Mouse (Mus musculus) retina, postnatal 7 days (tissue): ENCODE measurements around the gene Chsy1.

Experiments used
- DNase-seq: peaks from one replicate; pipeline ENCODE4 v3.0.0-alpha.2; 2012; ENCODE audit warnings: low read depth, low spot score

Gene Chsy1

DNA sequence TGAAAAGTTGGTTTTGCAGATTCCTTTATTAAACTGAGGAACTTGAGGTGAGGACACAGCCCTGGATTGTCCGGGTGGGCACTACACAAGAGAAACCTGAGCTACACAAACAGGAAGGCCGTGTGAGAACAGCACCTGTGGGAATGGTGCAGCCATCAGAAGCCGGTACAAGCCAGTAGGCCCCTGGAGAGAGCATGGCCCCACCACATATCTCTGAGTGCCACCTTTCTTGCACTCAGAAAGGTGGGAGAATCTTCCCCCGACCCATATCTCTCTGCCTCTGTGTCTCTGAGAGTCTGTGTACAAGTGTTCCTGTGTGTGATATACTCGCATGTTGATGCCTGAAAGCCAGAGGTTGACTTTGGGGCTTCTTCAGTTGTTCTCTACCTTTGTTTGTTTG, 29.6 kb downstream of the Chsy1 start:
- DNase-seq = no peak

DNA sequence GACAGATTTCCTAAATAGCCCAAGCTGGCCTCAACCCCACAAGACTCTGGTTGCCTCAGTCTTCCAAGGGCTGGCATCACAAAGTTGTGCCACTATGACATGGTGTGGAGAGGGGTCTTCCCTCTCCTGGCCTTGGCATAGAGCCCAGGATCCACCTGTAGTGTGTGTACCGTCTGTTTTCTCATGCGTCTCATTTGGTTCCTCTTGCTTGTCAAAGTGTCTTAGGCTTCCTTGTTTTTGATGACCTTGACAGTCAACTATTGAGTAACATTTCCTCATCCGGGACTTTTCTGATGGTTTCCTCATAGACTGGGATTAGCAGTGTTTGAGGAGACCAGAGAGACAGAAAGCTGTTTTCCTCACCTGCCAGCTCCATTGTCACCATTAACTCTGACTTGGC, 30.8 kb downstream of the Chsy1 start:
- no peak for DNase-seq

DNA sequence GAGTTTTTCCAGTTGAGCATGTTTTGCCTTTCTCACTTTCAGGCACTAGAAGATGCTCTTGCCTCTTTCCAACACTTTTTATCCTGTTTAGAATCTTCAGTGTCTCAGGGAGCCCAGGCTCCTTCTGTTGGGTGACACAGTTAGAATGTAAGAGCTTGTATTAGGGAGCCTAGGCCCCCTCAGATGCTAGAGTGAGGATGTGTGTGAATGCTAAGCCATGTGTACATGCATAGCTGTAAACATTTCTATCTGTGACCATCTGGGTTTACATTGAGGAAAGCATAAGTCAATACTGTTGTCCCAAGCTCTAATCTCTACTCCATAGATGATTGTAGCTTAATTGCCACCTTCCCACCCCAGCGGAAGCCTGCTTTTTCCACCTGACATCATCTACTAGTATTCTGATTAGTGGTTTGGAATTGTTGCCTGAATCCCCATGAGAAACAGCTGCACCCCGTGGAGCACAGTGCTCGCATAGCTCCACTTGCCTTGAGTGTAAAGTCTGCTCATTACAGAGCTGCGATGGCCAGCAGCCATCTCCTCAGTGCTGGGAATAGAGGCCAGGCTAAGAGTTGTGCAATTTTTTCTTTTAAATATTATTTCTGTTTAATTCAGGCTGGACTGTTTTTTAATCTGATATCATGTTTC, 31.7 kb downstream of the Chsy1 start:
- DNase-seq = no peak

DNA sequence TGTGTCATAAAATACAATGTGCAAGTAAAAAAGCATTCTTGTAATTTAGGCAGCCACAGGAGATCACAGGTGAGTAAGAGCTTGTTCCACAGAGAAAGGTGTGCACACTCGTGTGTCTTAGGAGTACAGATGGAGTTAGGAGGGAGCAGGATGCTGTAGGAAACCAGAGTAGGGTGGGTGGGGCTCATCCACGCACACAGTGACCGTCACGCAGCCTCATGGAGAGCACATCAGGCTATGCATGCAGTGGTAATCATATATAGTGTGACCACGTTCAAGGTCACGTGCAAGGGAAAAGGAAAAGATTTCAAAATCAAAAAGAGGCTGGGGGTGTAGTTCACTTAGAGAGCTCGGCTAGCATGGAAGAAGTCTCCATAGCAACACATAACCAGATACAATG, 33.2 kb downstream of the Chsy1 start:
- DNase-seq = no peak

DNA sequence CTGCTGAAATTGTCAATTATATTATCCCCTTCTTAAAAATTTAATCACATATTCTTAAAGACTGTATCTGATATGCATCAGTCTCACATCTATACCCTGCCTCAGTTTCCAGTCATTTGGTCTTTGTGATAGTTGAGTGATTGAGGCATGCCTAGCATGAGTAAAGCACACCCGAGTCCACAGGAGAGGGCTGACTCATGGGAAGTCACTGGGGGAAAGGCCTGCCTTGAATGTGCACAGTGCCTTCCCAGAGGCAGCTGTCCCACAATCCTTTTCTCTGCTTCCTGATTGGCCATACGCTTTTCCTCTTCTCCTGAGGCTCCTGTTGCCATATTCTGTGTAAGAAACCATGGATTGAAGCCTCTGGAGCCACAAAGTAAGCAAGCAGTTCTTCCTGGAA, 35.2 kb downstream of the Chsy1 start:
- DNase-seq = no peak

DNA sequence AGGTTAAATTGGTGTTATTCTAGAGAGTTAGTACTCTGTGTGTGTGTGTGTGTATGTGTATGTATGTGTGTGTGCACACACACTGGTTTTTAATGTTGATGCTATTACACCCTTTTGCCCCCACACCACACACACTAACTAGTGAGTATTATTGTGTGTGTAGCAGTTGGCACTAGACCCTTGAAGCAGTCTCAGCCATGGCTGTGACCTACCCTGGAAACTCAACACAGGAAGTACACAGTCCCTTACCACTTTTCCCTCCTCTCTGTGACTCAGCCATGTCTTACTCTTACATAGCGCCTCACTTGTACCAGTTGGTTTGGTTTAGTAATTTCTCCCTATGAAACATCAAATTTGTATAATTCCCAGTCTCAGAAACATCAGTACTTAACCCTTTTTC, 37.8 kb downstream of the Chsy1 start:
- no peak for DNase-seq

DNA sequence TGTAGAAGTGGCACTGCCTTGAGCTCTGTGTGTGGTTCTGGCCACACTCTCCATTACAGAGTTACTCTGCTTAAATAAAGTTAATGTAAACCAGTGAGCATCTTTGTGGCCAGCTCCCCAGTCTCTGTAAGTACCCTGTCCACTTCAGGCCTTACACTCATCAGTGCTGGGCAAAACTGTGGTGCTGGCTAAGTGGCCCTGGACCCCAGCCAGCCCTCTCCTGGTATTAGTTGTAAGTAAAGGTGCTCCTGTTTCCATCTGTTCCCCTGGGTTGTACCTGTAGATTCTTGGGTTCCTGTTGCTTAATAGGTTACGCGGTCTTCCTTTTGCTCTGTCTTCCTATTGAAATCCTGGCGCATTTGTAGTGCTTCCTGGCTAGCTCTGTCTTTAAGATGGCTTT, 38.5 kb downstream of the Chsy1 start:
- no peak for DNase-seq

DNA sequence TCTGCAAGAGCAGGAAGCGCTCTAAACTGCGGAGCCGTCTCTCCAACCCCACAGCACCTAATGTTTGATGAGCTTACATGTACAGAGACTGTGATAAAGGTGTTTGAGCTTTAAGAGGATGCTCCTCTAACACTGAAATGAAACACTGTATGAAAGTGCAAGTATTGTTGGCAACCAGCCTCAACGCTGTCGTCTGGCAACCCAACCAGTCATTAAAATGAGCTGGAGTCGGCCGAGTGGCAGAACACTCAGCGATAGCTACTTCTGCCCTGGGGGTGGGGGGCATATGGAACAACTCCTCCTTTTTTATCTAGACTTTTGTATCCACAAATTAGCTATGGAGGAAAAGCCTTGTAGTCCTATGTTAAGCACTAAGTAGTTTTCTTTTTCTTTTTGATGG, 40.2 kb downstream of the Chsy1 start:
- DNase-seq = no peak

DNA sequence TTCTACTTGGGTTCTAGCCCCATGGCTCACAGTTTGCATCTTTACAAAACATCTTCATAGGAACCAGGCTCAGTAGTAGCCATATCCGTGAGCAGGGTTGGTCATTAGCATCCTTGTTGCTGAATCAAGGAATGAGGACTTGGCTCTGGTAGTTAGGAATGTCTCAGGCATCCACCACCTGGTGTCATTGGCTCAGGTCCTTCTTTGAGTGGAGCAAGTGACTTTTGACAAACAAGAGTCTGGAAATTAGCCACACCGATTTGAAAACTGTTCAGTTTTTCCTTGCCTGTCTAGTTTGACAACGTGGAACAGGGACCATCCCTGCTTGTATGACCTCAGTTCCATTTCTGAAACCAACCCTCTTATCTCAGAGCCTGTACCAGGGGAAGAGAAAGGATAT, 41.1 kb downstream of the Chsy1 start:
- no peak for DNase-seq

DNA sequence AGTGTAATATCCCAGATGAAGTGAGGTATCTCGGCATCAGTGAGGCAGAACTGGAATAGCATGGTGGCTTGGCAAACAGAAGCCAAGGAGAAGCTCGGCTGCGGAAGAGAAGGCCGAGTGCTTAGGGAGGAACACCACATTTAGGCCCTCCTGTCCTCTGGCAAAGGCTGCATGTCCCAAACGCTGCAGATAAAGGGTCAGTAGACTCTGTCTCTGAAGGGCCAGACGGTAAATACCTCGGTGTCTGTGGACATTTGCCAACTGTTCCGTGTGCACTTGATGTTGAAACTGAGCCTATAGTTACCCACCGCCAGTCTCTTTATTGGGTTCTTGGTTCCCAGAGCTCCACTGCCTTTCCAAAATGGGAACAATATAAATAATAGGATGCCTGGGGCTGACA, 48.1 kb downstream of the Chsy1 start:
- no peak for DNase-seq

DNA sequence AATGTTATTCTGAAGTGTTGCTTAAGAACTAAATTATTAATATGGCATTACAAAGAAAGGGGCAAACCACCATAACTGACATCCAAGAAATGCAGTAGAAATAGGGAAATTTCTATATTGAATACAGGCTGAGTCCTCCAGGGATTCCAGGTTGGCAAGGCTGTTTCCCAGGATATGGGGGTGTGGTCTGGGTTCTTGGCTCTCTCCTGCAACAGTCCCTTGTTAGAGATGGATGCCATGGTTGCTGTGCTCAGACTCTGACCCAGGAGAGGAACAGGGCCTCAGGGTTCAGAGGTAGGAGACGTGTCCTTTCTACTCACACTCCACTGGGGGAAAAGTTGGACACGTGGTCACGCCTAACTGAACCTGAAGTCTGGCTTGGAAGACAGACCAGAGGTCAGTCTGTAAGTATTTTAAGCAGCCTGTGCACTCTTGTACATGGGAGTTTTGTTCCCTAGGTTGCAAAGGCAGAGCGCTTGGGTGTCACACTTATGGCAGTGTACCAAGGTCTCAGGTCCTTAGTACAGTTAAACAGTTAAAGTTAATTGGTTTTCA, 48.6 kb downstream of the Chsy1 start:
- no peak for DNase-seq

DNA sequence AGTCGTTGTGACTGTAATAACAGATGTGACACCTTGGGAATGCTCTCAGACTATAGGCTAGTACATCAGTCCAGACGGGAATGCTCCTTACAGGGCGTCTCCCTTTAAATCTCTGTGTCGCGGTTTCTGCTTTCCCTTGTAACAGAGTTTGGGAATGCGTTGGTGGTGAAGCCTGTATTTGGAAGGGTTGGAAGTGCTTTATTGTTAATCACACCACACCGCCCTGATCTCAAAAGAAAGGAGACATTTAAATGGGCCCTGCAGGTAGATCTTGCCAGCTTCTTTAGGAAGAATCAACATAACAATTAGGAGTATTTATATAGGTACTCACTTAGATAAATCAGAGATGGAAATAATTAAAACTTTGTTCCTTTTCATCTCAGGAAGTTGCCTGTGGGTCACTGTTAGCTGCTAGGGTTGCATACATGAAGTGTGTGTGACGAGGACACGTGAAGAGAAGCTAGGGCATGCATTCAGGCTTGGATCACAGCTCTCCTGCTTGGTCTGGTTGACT, 49.4 kb downstream of the Chsy1 start:
- DNase-seq = no peak

DNA sequence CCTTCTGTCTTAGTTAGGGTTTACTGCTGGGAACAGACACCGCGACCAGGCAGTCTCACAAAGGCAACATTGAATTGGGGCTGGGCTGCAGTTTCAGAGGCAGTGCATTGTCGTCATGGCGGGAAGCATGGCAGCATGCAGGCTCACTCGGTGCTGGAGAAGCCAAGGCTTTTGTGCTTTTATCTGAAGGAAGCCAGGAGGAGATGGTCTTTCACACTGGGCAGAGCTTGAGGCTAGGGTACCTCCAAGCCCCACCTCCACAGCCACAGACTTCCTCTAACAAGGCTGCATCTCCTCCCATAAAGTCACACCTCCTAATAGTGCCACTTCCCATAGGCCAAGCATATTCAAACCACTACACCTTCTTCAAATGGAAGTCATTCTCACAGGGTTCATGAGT, 50.6 kb downstream of the Chsy1 start:
- DNase-seq = no peak

DNA sequence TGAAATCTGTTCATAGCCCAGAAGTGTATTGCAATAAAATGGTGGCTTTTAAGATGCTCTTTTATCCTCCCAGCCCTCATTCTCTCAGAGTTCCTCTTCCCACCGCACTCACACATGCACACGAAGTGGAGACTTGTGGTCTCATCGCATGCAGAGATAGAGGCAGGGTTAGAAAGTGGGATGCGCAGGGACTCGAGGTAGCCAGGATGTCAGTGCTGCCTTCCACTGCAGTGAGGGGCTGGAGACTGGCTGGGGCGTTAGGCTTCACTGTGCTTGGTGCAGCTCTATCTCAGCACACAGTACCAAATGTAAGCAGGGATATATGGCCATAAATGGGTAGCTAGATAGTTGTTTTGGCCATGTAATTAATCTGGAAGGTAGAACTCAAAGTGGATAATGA, 52.5 kb downstream of the Chsy1 start:
- DNase-seq = no peak

DNA sequence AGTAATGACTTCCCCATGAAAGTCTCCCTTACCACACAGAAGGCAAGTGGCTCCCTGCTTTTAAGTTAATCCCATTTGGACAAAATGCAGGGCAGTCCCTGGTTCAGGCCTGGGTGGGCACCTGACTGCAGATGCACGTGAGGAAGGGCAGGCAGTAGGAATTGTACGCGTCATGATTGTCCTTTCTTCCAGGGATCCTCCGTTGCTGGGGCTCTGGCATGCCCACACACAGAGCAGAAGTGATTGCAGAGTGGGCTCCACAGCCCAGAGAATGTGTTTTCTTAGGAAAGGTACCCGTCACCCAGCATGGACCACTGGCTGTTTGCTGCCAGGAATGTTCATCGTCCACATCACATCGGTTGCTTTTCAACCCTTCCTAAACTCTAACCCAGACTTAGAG, 53.2 kb downstream of the Chsy1 start:
- no peak for DNase-seq

DNA sequence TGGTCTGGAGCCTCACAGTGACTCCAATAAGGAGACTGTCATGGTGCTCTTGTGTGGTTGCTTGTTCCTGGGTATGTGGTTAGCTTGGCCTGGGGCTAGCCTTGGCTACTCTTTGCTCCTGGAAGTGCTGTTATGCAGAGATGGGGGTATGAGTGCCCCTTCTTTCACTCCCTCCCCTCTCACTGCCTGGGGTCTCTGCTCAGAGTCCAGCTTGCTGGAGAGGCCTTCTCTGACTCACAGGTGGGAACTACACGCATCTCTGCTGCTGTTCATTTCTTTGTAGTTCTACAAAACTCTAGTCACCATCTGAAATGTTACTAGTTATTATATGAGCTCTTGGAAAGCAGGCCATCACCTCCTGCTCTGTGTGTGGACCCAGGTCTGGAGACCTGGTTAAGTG, 53.7 kb downstream of the Chsy1 start:
- no peak for DNase-seq

DNA sequence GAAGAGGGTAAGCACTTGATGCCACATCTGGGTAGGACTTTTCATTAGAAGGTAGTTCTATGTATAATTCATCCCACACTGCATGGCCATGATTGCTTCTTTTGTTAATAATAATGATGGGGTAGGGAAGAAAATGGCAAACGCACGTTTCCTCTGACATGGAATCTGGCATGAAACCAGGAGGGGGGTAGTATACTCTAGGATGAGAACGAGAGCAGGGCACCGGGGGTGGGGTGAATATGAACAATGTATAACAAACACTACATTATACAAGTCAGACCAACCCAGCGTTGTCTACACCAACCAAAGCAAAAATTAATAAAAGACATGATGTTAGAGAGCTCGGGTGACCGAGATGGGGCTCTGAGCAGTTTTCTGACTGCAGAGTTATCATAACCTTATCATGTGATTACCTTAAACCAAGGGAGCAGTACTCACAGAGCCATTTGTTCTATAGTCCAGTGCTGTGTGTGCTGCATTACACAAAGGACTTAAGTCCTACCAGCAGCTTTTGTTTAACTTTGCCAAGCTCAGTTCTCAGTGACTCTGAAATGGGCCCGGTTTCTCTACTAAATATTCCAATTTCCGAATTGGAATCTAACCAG, 55.2 kb downstream of the Chsy1 start:
- DNase-seq = no peak

DNA sequence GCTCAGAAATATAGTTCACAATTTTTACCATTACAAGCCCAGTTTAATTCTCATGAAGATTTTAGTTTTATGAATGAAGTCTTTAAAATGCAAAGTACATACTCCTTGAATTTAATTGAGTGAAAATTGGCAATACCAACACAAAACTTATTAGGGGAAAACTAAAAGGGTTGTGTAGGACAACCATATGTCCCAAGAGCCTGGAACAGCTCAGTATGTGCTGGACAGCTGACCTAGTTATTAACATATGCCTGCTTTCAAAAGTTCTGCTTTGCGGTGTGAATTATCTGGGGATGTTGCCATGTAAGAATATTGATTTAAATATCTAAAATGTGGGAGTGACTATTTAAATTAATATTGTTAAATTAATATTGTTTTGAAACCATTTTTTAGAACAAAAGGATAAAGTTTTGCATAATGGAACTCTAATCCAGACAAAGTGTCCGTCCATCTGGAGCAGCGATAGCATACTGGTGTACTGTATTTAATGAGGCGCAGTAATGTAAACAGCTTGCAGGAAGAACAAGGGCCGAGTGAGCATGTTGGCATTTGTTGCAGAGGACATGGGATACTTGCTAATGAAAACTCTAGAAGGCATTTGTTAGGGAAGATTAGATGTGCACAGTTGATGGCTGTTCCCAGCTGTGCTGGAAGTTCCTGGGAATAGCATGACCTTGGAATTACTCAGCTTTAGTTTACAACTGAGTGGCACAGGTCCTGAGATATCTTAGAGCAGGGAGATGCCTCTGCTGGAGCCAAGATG, 55.9 kb downstream of the Chsy1 start:
- peak; percentile 14 for DNase-seq

DNA sequence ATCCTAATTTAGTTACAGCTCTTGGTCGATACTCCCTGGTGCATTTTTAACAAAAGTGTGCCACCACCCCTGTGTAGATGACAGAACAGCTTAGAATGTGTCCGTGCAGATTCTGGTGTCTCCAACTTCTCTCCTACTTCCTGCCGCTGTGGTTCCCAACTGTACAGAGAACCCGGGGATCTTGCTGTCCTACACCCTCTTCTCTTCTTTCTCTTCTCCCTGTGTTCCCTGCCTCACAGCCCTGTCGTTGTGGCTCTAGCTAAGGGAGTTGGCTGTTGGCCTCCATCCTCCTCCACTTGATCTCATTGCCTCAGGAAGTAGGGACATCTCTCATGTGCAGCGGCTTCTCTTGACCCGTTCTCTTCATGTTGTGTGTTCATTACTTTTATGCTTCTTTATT, 59.6 kb downstream of the Chsy1 start:
- no peak for DNase-seq

DNA sequence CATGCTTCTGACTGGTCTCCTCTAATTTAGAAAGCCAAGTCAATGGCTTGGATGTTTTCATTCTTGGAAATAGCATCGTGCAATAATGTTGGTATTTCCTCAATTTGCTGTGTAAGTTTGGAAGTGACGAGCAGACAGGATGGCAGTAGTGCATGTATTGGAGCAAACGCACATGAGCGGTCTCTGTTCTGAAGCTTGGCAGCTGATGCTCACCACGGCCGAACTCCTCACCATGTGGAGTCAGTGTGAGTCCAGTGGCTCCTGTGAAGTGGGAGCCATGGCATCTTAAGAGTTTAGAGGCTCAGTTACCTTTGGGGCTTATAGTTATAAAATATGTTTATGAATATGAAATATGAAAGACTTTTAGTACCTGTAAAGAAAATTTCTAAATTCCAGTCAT, 60.2 kb downstream of the Chsy1 start:
- no peak for DNase-seq

DNA sequence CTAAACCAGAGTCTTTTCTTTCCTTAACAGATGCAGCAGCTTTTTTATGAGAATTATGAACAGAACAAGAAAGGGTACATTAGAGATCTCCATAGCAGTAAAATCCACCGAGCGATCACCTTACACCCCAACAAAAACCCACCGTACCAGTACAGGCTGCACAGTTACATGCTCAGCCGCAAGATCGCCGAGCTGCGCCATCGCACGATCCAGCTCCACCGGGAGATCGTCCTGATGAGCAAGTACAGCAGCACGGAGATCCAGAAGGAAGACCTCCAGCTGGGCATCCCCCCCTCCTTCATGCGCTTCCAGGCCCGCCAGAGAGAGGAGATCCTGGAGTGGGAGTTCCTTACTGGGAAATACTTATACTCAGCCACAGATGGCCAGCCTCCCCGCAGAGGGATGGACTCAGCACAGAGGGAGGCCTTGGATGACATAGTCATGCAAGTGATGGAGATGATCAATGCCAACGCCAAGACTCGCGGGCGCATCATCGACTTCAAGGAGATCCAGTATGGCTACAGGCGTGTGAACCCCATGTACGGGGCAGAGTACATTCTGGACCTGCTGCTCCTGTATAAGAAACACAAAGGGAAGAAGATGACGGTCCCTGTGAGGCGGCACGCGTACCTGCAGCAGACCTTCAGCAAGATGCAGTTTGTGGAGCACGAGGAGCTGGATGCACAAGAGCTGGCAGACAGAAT, 61.6 kb downstream of the Chsy1 start:
- no peak for DNase-seq

DNA sequence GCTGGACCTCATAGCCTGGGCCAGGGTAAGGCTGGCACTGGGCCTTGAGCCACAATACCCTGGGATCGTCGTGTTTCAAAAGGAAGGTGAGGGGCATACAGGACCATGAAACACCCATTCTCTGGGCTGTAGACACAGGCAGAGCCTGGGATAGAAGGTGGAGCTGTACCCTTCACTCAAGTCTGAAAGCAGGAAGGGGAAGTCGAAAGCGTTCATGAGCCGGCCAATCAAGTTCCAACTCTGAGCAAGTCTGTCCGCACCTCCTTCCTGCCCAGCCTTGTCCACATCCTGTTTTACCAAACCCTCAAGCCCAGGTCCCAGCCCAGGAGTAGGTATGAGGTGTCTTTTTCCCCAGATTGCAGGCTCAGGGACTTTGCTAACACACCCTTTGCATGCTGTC, 66.4 kb downstream of the Chsy1 start:
- DNase-seq = no peak
